Mouse (Mus musculus) induced T-regulatory cell, adult 2 months (primary cell): ENCODE measurements around the gene Syvn1.

ENCODE experiments used
- DNase-seq: peaks from one replicate; pipeline ENCODE4 v3.0.0-alpha.2; 2012; ENCODE audit warnings: low read depth

Gene Syvn1

GRCm38 (mm10) chr19:6046294-6047153, at the start of gene Syvn1:
TSS of gene Syvn1 (plus strand) at chr19:6046576.
- peak; percentile 98 for DNase-seq

- peak; percentile 31 for DNase-seq
These were observed 48.2 kb upstream of the Syvn1 start for GRCm38 (mm10) chr19:5998180-5998579.

- no peak for DNase-seq
These were observed 46.4 kb upstream of the Syvn1 start for GRCm38 (mm10) chr19:5999969-6000368.

- no peak for DNase-seq
These were observed 40.8 kb upstream of the Syvn1 start for GRCm38 (mm10) chr19:6005541-6005940.

- no peak for DNase-seq
These were observed 39.4 kb upstream of the Syvn1 start for GRCm38 (mm10) chr19:6007013-6007412.

GRCm38 (mm10) chr19:6009137-6009536, 37.2 kb upstream of the Syvn1 start:
- DNase-seq = no peak

GRCm38 (mm10) chr19:6013691-6014090, 32.7 kb upstream of the Syvn1 start:
- no peak for DNase-seq

- peak; percentile 84 for DNase-seq
These were observed 31.3 kb upstream of the Syvn1 start for GRCm38 (mm10) chr19:6014991-6015510.

- peak; percentile 83 for DNase-seq
These were observed 30.7 kb upstream of the Syvn1 start, which contains the start of gene Capn1 for GRCm38 (mm10) chr19:6015511-6016315. TSS of gene Capn1 (minus strand) at chr19:6015897.

- DNase-seq = peak; percentile 40
These were observed 29.8 kb upstream of the Syvn1 start for GRCm38 (mm10) chr19:6016532-6016931.

- peak; percentile 96 for DNase-seq
These were observed 28.0 kb upstream of the Syvn1 start for GRCm38 (mm10) chr19:6018142-6019089.

- no peak for DNase-seq
These were observed 26.1 kb upstream of the Syvn1 start for GRCm38 (mm10) chr19:6020276-6020675.

GRCm38 (mm10) chr19:6023059-6023458, 23.3 kb upstream of the Syvn1 start:
- no peak for DNase-seq

- no peak for DNase-seq
These were observed 22.4 kb upstream of the Syvn1 start for GRCm38 (mm10) chr19:6023930-6024329.

- no peak for DNase-seq
These were observed 17.4 kb upstream of the Syvn1 start for GRCm38 (mm10) chr19:6028991-6029390.

GRCm38 (mm10) chr19:6029426-6029825, 16.9 kb upstream of the Syvn1 start:
- DNase-seq = no peak

GRCm38 (mm10) chr19:6030520-6031280, 15.7 kb upstream of the Syvn1 start:
- DNase-seq = no peak

- DNase-seq = no peak
These were observed 10.3 kb upstream of the Syvn1 start for GRCm38 (mm10) chr19:6035966-6036585.

- DNase-seq = no peak
These were observed 8.7 kb upstream of the Syvn1 start for GRCm38 (mm10) chr19:6037695-6038094.

- no peak for DNase-seq
These were observed 8.1 kb upstream of the Syvn1 start for GRCm38 (mm10) chr19:6038326-6038725.
